Mouse (Mus musculus) left cerebral cortex, postnatal 25 days (tissue): Measurements from ENCODE around the gene Abca16. TPM values are rescaled to one million over a fixed set of nuclear protein-coding genes. Genes with fewer than 3 reads are reported as not detected.

Experiments
- DNase-seq, 2 experiments: peaks; one replicate each; pipeline ENCODE4 v3.0.0; 2022; ENCODE audit warnings: low spot score in 2 of 2, mixed read lengths in 1 of 2
- intact Hi-C: fragments of 180-260 bp; cut with DNase I; formaldehyde crosslinking; loops from one replicate; pipeline ENCODE4 v1.15.1; 2025
- total RNA-seq, 2 experiments: library from RNA; stranded (reverse); gene quantifications; 2 replicates each; pipeline ENCODE4 v1.2.3; 2021

Gene Abca16
- not detected for total RNA-seq

GRCm38 (mm10) chr7:120409447-120409846 lies at the start of gene Abca16:
Gene Abca16, plus strand, starts transcription at chr7:120409647.
- intact Hi-C loops = no loop called here
- DNase-seq = no peak

DNA sequence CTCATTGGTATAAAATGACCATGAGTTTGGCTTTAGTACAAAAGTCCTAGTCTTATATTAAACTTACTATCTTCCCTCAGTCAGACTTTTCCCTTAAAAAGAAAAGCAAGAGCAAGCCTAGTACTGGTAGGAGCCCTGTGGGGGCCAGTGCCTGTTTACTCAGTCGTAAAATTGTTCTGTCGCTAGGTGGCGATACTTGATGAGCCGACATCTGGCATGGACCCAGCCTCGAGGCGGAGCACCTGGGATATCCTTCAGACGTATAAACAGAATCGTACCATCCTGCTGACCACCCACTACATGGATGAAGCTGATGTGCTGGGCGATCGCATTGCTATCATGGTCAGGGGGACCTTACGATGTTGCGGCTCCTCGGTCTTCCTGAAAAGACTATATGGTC lies 48.3 kb upstream of the Abca16 start:
- intact Hi-C loops = no loop called here
- DNase-seq = no peak

DNA sequence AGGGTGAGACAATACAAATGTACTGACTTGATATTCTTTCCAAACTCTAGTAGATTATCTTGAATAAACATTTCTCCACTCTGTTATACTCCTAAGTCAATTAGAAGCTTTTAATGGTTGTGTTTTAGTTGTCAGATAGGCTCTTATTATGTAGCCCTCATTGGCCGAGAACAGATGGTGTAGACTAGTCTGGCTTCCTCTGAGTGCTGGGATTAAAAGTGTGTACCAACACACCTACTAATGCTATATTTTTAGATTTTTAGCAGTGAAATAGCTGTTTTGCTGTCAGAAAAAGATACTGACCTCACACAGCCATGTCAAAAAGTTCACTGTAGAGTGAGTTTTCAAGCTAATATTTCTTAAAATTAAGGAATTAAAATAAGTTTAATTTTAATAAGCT lies 2.9 kb downstream of the Abca16 start:
- DNase-seq = no peak
- intact Hi-C loops = no loop called here

- intact Hi-C loops = no loop called here
These were observed 17.2 kb downstream of the Abca16 start for GRCm38 (mm10) chr7:120426625-120427024.

DNA sequence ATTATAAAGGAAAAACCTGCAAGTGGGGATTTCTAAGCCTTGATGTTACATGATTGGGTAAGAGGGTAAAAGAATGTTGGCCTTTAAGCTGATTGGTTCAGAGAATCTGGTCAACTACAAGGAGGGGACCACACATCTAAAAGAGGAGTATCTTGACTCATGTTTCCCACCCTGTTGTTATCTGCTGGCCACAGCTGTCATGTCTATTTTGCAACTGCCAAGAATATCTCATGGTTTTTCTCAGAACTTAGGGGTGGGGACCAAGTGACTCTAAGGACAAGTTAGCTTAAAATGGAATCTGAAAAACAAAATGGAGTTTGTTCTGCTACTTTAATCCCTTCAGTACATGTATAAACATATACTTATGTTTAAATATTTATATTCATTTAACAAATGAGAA lies 22.0 kb downstream of the Abca16 start:
- intact Hi-C loops = no loop called here
- no peak for DNase-seq

More at GRCm38 (mm10) chr7:120426625-120427024, 17.2 kb downstream of the Abca16 start:
- no peak for DNase-seq

DNA sequence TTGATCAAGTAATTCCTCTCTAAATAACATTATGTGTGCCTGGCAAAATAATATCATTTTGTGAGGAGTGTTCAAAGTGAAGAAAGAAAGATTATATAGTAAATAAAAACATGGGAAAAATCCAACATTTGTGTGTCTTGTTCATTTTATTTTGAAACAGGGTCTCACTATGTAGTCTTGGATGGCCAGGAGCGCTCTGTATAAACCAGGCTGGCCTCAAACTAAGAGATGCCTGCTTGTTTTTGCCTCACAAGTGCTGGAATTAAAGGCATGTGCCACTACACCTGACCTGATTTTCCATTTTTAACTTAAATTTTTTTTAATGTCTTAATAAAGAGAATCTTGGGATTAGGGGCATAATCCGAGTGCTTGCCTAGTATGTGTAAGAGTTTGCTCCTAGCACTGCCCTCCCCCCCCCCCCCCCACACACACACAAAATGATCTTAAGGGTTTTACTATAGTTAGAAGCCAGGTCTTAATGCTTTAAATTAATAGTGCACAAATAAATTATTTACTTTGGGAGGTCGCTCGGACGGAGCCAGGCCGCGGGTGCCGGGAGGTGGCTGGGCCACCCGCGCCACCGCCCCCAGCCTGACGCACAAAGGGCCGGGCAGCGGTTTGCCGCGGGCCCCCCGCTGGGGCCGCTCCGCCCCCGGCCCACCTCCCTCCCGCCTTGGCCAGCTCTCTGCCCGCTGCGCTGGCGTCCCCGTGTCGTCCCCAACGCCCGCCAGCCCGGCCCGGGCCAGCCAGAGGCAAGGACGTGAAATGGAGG lies 94.6 kb downstream of the Abca16 start:
- intact Hi-C loops = no loop called here
- no peak for DNase-seq

GRCm38 (mm10) chr7:120504663-120504979 lies 95.2 kb downstream of the Abca16 start:
- intact Hi-C loops = no loop called here
- DNase-seq = no peak

DNA sequence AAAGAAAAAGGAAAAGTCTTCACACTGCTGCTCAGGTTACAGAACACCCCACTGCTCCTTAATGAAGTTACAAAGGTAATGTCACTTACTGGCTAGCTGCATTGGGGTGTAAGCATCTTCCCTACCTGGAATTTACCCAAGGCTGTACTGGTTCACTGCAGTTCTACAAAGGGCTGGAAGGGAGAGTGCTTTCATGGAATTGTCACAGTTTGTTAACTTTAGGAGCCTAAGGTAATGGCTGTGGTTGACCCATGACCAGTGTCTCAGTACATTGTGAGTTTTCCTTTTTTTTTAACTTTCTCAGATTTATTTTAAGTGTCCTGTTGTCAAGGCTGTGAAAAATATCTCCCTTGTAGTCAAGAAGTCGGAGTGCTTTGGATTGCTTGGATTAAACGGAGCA lies 125.4 kb downstream of the Abca16 start:
- no peak for DNase-seq
- intact Hi-C loops = no loop called here

DNA sequence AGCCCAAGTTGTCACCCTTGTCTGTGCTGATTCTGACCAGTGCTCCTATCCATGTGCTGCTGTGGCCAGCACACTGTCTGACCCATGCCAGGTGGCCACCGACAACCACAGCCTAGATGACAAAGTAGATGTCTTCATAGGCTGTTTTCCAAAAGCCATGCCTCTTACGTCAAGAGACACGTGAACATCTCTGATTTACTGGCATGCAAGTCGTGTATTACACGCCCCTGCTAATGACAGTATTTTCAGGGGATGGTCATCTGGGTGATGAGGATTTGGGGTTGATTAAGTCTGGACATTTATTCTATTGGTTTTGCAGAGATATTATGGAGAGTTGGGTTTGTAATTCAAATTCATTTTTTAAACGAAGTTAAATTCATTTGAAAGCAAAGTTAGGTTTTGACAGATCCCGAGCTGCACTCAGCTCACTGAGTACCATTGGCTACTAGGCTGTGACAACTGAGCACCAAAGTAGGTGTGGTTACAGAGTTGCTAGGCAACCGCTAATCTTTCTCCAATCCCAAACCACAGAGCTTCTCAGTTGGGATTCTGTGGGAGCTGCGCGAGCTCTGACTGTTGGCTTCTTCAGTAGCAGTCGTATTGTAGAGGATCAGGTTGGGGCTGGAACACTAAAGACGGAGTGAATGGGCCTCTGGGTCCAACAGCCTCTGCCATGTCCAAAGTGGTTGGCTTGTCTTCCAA lies 143.2 kb downstream of the Abca16 start:
- DNase-seq = peak; percentile 2 to 22
- intact Hi-C loops = no loop called here

DNA sequence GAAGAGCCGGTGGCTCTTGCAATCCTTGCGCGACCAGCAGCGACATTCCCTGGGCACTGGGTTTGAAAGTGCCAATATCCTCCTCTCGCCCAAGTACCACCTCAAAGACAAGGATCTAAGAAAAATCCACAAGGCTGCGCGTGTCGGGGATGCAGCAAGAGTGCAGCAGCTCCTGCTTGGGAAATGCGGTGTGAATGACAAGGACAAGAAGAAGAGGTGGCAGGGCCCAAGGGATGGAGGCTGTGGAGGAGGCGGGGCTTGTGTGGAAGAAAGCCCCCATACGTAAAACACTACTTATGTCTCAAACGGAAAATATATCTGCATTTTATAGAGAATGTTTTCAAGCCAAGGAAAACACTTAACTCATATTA lies 143.7 kb downstream of the Abca16 start:
- intact Hi-C loops = no loop called here
- peak in 1 of 2 experiments; percentile 4 for DNase-seq

GRCm38 (mm10) chr7:120567366-120567765 lies 157.9 kb downstream of the Abca16 start:
- intact Hi-C loops = no loop called here
- DNase-seq = no peak

DNA sequence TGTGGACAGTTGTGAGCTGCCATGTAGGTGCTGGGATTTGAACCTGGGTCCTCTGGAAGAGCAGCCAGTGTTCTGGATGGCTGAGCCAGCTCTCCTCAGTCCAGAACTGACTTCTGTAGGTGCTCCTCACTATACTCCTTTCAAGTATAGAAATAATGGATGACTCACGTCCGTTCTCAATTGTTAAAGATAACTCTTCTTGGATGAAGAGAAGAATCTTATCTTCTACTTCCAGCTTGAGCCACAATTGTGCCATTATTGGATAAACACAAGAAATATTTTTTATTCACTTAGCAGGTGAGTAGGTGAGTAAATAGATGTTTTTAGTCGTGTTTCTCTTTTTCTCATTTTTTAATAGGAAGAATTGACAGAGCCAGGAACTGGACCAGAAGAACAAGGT lies 167.1 kb downstream of the Abca16 start:
- DNase-seq = no peak
- intact Hi-C loops = no loop called here

Other genes with a start within 250 kb of the Abca16 start
- gene Anks4b, start 235.8 kb upstream of the Abca16 start, total RNA-seq = under 1 TPM; 0.21 to 0.34 TPM
- gene Crym, start 207.5 kb upstream of the Abca16 start, total RNA-seq = 100 to 1,000 TPM in 1 of 2 experiments, 10 to 100 TPM in 1; 93.0 to 101 TPM
- not detected for gene Abca14, start 205.7 kb upstream of the Abca16 start, total RNA-seq
- not detected for gene Abca15, start 81.0 kb upstream of the Abca16 start, total RNA-seq
- 100 to 1,000 TPM; 230 to 246 TPM for gene Uqcrc2, start 225.5 kb downstream of the Abca16 start, total RNA-seq